Mouse (Mus musculus): ENCODE measurements around the gene Btbd19.

Btbd19 gene

DNA sequence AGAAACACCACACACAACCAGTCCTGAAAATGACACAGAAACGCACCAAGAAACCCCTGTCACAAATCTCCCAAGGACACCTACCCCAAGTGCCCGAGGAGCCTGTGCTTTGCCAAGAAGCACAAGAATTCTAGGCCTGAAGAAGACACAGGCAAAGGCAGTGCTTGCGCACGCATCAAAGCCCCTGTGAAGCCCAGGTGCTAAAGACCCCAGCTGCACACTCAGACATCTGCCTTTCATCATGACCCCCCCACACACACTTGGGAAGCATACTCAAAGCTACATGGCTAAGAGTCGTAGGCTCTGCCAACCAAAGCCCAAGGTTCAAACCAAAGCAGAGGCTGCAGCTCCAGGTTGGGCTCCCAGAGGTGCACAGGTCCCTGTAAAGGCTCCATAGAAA is 9.9 kb downstream of the Btbd19 start:
- no peak for DNase-seq (ENCODE audit: low spot score in 2 of 2)

DNA sequence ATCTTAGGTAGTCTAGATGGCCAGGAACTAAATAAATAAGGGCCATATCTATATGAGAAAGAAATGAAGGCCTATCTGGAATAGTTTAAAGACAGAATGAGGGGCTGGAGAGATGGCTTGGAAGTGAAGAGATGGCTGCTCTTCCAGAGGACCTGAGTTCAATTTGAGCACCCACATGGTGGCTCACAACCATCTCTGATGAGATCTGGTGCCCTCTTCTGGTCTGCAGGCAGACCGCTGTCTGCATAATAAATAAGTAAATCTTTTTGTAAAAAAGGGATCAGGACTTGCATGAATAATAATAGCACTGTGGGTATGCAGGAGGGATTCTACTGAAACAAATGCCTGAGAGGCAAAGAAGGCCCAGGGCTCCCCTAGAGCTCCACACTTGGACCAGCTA is 12.3 kb downstream of the Btbd19 start:
- DNase-seq (ENCODE audit: low spot score in 2 of 2), result no peak

DNA sequence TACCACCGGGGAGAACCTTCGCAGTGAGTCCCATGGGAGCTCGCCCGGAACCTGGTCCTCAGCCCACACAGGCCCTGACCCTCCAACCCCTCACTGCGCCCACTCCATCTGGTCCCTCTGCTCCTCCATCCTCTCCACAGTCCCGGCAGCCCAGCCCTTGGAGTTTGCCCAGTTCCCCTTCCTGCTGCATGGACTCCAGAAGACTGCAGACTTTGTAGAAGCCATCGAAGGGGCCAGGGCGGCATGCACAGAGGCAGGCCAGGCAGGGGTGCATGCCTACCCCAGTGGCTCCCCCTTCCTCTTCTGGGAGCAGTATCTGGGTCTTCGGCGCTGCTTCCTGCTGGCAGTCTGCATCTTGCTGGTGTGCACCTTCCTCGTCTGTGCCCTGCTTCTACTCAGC is 14.5 kb downstream of the Btbd19 start:
- DNase-seq (ENCODE audit: low spot score in 2 of 2), result no peak

DNA sequence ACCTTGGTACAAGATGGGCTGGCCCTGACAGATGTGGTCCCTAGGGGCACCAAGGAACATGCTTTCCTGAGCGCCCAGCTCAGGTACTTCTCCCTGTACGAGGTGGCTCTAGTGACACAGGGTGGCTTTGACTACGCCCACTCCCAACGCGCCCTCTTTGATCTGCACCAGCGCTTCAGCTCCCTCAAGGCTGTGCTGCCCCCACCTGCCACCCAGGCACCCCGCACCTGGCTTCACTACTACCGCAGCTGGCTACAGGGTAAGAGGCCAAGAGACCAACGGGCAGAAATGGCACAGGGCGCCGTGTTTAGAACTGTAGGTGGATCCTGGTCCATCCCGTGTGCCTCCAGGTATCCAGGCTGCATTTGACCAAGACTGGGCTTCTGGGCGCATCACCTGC is 15.3 kb downstream of the Btbd19 start:
- no peak for DNase-seq (ENCODE audit: low spot score in 2 of 2)

DNA sequence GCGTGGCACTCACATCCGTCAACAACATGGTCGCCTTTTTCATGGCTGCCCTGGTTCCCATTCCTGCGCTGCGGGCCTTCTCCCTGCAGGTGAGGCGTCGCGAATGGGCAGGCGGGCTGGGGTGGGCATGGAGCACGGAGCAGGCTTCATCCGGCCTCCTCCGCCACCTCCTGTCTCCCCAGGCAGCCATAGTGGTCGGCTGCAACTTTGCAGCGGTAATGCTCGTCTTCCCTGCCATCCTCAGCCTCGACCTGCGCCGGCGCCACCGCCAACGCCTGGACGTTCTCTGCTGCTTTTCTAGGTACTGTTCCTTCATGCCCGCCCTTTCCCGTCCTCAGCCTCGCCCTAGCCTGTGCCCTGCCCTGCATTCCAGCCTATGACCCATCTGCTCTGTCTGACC is 16.2 kb downstream of the Btbd19 start:
- no peak for DNase-seq (ENCODE audit: low spot score in 2 of 2)

DNA sequence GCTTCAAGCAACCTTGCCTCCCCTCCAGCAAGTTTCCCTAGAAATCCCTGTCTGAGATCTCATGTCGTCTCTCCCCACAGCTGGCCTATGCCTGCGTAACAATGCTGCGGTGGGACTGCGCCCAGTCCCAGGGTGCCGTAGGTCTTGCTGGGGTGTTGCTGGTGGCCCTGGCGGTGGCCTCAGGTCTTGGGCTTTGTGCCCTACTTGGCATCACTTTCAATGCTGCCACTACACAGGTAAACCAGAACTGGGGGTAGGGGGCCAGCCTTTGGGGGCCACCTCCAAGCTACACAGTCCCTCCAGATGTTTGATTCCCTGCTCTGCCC is 17.0 kb downstream of the Btbd19 start:
- no peak for DNase-seq (ENCODE audit: low spot score in 2 of 2)

DNA sequence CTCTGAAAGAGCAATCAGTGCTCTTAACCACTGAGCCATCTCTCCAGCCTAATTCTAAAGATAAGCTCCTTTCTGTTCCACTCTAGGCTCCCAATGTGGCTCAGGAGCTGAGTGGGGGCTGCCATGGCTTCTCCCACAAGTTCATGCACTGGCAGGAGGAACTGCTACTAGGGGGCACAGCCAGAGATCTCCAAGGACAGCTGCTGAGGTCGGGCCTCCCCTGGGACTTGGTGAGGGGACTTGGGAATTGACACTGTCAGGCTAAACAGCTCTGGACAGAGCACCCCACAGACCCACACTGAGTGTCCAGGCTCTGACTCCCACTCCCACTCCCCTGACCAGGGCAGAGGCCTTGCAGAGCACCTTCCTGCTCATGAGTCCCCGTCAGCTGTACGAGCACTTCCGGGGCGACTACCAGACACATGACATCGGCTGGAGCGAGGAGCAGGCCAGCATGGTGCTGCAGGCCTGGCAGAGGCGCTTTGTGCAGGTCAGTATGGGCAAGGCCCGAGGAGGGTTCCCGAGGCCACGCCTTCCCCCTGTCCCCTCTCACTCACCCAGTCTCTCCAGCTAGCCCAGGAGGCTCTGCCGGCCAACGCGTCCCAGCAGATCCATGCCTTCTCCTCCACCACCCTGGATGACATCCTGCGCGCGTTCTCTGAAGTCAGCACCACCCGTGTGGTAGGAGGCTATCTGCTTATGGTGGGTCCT is 17.6 kb downstream of the Btbd19 start:
- DNase-seq (ENCODE audit: low spot score in 2 of 2), result no peak

DNA sequence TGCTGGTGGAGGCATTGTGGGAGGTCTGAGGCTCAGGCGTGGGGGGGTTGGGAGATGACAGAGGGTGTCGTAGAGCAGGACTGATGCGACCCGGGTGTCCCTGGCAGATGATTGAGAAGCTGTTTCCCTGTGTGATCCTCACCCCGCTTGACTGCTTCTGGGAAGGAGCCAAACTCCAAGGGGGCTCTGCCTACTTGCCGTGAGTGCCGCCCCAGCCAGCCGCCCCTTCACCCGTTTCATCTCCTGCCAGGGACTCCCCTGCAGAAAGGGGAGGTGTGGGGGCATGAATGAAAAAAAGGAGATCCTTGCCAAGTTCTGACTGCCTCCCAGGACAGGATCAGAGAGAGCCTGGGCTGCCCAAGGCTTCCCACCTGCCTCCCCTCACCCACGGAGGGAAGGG is 20.4 kb downstream of the Btbd19 start:
- no peak for DNase-seq (ENCODE audit: low spot score in 2 of 2)

DNA sequence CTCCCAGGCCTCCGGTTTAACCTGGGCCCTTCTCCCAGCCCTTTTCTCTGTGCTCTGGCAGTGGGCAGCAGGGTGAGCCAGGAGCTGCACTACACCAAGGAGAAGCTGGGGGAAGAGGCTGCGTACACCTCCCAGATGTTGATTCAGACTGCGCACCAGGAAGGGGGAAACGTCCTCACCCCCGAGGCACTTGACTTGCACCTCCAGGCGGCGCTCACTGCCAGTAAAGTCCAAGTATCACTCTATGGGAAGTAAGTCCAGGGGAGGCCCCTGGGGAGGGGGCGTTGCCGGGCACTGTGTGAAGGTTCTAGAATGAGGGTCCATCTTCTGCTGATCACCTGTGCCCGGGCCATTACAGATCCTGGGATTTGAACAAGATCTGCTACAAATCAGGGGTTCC is 20.9 kb downstream of the Btbd19 start:
- no peak for DNase-seq (ENCODE audit: low spot score in 2 of 2)

DNA sequence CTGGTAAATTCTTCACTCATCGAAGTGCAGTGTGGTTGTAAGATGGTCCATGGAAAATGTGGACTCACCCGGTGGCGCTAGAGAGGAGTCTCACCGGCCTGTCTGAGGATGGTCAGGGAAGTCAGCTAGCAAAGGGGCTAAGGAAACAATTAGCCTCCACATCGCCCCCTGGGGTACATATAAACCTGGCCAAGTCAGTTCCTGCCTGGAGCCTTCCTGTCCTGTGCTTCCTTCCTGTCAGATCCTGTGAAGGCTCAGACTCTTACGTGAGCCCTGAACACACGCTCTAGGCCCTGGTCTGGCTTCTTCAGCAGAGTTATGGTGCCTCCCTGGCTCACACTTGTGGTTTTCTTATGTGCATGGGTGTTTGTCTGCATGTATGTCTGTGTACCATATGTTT is 24.3 kb downstream of the Btbd19 start:
- no peak for DNase-seq (ENCODE audit: low spot score in 2 of 2)

DNA sequence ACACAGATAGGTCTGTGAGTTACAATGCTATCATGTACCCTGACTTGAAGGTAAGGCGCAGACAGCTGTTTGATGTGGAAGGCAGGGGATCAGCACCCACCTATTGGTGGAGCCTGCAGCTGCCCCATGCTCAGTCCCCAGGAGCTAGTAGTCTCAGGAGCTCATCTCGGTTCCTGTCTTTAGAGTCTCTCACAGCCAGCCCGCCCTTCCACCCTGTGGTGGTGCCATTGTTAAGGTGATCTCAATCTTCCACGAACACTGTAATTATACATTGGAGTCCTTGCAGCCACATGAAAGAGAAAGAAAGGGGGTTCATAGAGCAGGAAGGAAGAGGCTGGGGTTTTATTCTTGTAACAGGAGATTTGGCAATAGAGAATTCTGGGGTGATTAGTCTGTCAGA is 25.5 kb downstream of the Btbd19 start:
- no peak for DNase-seq (ENCODE audit: low spot score in 2 of 2)

DNA sequence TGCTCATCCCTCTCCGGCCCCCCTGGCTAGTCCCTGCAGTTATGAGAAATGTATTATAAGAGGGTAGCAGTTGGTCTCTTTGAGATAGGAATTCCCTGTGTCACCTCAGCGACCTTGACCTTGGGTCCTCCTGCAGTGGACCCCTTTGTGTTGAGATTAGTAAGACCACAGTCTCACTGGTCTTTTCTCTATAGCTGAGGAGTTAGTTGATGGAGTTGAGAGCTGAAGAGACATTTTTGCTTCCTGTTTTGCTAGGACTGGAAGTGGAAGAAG is 26.8 kb downstream of the Btbd19 start:
- no peak for DNase-seq (ENCODE audit: low spot score in 2 of 2)

DNA sequence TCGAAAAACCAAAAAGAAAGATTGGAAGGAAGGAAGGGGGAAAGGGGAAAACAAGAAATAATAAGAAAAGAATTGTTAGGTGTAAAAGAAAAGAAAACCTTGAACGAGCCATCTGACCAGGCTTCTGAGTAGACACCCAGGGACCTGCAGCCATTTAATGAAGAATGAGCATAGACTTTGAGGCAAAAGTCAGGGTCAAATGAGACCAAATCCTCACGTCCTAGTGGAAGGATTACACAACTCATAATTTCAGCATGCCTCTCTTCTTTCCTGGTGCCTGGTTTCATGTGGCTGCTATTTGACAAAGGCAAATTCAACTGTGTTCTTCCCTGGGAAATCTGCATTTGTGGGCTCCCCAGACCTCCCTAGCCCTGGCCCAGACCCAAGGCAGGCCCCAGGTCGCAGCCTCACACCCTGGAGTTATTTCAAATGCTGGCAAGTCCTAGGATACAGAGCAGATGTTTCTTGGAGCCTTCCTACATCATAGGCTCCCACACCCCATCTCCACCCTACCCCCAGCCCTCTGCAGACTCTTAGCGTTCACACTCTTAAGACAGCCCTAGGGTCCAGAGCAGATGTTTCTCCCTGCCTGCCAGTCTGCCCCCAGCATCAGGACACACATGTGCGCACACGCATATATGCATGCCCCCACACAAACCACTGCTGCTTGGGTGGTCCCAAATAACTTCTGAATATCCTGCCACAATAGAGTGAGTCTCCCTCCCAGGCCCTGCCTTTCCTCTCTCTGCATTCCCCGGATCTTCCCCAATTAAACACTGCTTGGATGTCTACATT is 27.4 kb downstream of the Btbd19 start:
- no peak for DNase-seq (ENCODE audit: low spot score in 2 of 2)

DNA sequence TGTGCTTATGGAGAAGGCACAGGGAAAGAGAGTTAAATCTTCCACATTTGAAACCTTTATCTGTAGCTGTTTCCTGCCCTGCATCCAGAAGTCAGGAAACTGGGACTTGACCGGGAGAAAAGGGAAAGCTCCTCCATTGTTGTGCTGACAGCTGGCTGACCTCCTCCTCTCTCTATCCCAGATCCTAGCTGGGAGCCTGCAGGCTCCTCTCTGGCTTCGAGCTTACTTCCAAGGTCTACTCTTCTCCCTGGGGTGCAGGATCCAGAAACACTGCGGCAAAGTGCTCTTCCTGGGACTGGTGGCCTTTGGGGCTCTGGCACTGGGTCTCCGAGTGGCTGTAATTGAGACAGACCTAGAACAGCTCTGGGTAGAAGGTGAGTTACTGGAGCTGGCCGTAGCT is 28.9 kb downstream of the Btbd19 start:
- DNase-seq (ENCODE audit: low spot score in 2 of 2), result no peak

DNA sequence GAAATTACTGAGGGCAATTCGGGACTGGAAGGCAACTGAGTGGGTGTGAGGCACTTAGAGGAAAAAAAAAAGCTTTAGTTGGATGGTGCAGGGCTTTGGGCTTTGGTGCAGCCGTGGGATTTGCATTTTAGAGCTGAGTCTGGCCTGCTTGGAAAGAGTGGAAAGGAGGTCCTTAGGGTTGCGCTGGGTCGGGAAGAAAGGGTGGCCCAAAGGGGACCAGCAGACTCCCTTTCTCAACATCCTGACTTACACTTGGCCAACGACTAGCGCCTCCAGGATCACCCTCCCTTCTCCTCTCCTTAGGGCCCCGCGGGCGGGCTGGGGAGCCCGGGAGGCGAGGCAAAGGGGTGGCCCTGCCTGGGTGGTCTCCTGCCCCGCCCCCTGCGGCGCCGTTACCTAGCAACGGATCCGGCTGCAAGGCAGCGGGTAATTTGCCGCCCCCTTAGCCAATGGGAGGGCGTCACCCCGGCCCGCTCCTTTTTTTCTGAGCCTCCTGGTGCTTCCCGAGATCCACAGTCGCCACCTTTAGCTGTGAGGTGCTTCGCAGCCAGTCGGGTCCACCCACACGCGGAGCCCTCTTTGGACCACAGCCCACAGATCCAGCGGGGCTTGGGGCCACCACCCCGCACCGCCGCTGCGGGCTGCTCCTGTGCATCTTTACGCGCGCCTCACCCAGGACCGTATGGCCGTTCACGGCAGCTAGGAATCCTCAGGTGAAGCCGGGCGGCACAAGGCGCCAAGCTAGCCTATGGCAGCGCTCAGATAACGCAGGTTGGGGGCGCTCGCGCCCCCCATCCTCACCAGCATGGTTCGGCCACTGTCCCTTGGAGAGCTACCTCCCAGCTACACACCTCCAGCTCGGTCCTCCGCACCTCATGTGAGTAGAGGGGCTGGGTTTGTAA is 29.7 kb downstream of the Btbd19 start, which contains the start of gene Ptch2:
TSS of gene Ptch2 (plus strand) at position 525 of the 902 bp plus-strand sequence.
- no peak for DNase-seq (ENCODE audit: low spot score in 2 of 2)

DNA sequence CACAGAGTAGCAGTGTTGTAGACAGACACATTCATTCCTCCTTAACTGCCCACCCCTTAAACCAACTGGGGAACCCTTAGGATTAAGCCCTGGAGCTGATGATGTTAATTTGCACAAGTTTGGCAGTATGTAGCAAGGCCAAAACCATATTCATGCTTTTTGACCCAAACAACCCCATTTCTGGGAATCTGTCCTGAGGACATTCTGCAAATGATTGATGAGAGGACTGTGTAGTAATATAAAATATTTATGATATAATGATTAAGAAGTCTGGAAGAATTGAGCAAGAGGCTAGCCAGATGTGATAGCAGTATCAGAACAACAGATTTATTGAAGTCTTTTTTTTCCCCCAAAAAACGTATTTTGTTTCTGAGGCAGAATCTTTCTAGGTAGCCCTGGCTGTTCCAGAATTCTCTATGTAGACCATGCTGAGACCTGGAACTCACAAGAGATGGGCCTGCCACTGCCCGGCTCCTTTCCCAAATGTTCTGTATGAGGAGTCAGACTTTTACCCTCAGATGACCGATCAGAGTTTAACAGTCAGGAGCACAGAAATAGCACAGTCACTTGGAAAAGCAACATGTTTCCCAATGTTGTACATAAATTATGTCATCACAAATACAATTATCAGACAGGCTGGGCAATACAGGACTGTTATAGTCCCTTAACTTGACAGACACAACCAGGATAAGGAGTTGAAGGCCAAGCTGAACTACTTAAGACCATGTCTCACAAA is 30.7 kb downstream of the Btbd19 start:
- DNase-seq (ENCODE audit: low spot score in 2 of 2), result no peak

DNA sequence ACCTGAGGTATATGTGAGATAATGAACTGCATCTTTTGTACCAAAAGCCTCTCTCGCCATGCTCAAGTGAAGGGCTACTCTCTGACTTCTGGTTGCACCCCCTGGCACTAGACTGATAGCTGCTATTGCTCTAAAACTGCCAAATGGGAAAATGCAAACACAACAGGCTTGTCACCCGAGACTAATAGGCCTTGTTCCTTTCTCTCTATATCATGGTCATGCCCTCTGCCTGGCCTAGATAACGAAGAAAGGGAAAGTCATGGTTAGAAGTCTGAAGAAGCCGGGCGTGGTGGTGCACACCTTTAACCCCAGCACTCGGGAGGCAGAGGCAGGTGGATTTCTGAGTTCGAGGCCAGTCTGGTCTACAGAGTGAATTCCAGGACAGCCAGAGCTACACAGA is 34.9 kb downstream of the Btbd19 start:
- DNase-seq (ENCODE audit: low spot score in 2 of 2), result no peak

DNA sequence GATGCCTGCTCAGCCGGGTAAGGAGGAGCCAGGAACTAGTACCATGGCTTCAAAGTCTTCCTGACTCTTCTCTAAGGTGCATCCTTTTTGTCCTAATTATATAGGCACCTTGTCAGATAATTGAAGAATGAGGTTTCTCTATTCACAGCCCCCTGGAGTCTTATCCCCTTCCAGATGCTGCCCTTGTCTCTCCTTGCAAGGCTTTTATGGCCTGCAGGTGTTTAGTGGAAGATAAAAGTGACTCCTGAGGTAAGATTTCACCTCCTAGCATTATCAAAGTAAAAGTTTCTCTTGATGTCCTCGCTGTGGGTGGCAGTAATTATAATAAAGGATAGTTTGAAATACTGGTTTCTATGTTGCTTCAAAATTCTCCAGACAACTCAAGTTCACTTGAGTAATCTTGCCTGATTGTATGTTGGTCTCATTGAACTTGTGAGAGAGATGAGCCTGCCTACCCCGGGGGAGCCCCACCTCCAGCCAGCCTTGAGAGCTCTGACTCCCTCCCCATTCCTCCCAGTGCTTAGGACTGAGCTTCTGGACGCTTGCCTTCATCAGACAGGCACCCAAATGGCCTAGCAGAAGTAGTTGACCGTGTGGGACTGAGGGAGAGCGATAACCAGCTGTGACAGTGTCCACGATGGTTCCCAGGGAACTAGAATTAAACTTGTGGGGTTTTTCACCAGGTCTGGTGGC is 37.4 kb downstream of the Btbd19 start:
- DNase-seq (ENCODE audit: low spot score in 2 of 2), result no peak

DNA sequence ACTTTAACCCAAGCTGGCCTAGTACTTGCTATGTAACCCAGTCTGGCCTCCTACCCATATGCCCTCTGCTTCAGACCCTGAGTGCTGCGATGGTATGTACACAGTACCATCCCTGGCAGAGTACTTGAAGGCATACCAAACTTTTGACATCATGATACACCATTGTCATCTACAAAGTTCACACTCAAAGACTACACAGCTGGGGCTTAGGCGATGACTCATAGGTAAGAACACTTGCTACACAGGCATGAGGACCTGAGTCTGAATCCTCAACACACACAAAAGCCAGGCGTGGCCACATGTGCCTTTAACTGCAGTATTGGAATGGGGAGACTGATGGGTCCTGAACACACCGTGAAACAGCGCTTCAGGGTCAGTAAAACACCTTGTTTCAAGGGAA is 54.3 kb downstream of the Btbd19 start:
- no peak for DNase-seq (ENCODE audit: low spot score in 2 of 2)

DNA sequence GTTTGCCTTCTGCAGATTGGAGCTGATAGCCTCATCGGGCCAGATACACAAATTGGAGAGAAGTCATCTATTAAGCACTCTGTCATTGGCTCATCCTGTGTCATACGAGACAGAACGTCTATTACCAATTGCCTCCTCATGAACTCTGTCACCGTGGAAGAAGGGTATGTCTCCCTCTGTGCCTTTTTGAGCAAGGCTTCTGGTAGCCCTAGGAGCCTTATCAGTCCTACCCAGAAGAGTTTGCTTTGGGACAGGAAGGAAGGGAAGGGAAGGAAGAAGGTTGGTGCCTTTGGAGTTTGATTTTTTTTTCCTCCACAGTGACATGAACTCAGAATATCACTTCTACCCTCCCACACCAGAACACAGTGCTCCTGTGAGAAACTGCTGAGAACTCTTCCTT is 54.9 kb downstream of the Btbd19 start:
- DNase-seq (ENCODE audit: low spot score in 2 of 2), result no peak

DNA sequence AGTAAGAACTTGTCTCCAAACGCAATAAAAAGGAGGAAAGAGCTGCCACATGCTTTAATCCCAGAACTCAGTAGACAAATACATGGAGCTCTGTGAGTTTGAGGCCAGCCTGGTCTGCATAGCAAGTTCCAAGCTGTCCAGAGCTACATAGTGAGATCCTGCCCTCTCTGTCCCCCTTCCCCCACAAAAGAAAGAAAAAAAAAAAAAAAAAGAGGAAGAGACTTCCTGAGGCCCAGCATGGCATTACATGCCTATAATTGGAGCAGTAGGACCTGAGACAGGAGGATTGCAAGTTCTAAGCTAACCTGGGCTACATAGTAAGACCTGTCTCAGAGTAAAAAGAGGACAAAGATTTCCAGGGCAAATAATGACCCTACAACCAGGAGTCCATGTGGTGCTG is 55.9 kb downstream of the Btbd19 start:
- DNase-seq (ENCODE audit: low spot score in 2 of 2), result no peak

Data from spleen, postnatal 36 days (tissue).